Mouse (Mus musculus) megakaryocyte, embryonic 14.5 days (primary cell): ENCODE measurements around the gene Por. TPM values are rescaled to one million over a fixed set of nuclear protein-coding genes. Genes with fewer than 3 reads are reported as not detected.

ENCODE experiments used
- H3K27me3 ChIP-seq: replicated peaks from 2 replicates; pipeline ENCODE3; 2012; ENCODE audit warnings: inconsistent platforms
- H3K36me3 ChIP-seq: replicated peaks from 2 replicates; pipeline ENCODE3; 2012; ENCODE audit warnings: low read length, inconsistent platforms, mixed read lengths
- H3K4me1 ChIP-seq: 2 replicates; pipeline ENCODE4 v1.6.1; 2012; ENCODE audit warnings: inconsistent platforms
- H3K4me3 ChIP-seq: replicated peaks from 2 replicates; pipeline ENCODE3; 2012; ENCODE audit warnings: moderate library complexity, mild to moderate bottlenecking, inconsistent platforms
- H3K9me3 ChIP-seq: 2 replicates; pipeline ENCODE4 v1.6.1; 2012; ENCODE audit warnings: inconsistent platforms
- FLI1 ChIP-seq: IDR thresholded peaks from 2 replicates; pipeline ENCODE4 v1.6.1; 2012; ENCODE audit warnings: low read length, inconsistent platforms, mixed read lengths
- GATA1 ChIP-seq: IDR thresholded peaks from 3 replicates; pipeline ENCODE4 v1.6.1; 2012; ENCODE audit warnings: mixed read lengths, low read length, inconsistent platforms, borderline replicate concordance
- polyA plus RNA-seq: library from polyadenylated mRNA; stranded (reverse); fragments of >175 nt; gene quantifications from 2 replicates; pipeline ENCODE4 v1.2.3, GENCODE M21; 2012; ENCODE audit warnings: low replicate concordance; ENCODE audit not compliant: insufficient read depth

Por gene
- polyA plus RNA-seq: 112 and 330 TPM in 2 replicates

DNA sequence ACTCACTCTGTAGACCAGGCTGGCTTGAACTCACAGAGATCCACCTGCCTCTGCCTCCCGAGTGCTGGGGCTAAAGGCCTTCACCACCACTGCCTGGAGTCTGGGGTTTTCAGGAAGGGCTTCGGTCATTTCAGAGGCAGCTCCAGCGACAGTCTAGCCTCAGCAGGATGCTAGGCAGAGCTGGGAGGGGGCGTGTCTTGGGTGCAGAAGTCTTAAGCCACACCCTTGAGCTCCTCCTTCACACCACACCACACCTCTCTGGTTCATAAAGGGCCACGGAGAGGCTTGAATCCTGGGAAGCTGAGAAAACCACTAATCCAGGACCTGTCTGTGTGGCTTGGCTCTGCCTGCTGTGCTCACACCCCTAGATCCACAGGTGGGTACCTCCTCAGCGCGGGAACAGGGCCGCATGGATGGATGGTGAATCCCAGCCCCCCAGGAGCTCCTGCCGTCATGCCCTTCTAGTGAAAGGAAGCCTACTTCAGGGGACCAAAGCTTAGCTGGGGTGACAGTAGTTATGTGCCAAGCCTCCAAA is at the start of gene Por:
Gene Por, plus strand, starts transcription at position 293 of the 535 bp plus-strand sequence.
- no peak within 1 kb of the TSS for H3K4me3 ChIP-seq
- TF ChIP-seq GATA1 (no peak), FLI1 (no peak)
- peaks cover 51% of the 10 kb centered on the region for H3K27me3 ChIP-seq

DNA sequence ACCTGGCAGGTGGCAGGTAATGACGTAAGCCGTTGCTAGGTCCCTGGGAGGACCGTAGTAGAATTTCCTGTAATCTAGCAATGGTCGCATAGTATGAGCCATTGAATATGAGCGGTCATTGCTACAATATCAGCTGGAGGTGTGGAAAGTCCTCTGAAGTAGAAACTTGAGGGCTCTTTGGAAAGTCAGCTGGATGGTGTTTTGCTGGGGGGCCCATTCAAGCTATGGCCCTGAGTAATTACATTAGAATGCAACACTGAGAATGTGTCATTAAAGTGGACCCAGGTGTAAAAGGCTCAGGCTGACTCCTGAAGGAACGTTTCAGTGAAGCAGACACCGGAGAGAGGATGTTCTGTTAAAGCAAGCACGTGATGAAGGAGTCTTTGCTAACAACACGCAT is 49.3 kb upstream of the Por start:
- no peak for TF ChIP-seq GATA1
- TF ChIP-seq FLI1: no peak
- Histone ChIP-seq H3K36me3 (no peaks in the 10 kb centered on the region), H3K4me3 (no peak overlapping the region), H3K4me1 (peaks cover 10% of the 10 kb centered on the region; the same call in 1 of the 2 replicates), H3K27me3 (peaks cover 38% of the 10 kb centered on the region), H3K9me3 (no peaks in the 10 kb centered on the region)

More for the DNA sequence above, at the start of gene Por:
- Histone ChIP-seq H3K9me3 (peaks cover 10% of the 10 kb centered on the region), H3K4me1 (peaks cover 25% of the 10 kb centered on the region), H3K36me3 (no peaks in the 10 kb centered on the region)

DNA sequence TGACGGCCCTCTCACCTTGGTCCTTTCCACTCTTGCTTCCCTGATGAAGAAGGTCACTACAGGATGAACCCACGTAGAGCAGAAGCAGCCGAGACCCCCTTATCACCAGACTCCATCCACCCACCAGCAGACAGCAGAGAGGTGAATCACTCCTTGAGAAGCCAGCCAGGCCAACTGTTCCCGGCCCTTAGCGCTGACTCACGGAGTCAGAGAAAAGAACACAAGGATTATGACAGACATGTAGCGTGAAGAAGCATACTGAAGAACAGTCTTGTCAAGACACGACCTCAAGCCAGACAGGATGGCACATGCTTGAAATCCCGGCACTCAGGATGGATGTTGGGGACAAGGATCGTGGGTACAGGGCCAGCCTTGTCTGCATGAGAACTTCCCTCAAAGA is 48.1 kb upstream of the Por start:
- Histone ChIP-seq H3K4me1 (peaks cover 5% of the 10 kb centered on the region; the same call in 1 of the 2 replicates), H3K36me3 (no peaks in the 10 kb centered on the region), H3K27me3 (peaks cover 35% of the 10 kb centered on the region), H3K9me3 (no peaks in the 10 kb centered on the region), H3K4me3 (no peak overlapping the region)
- TF ChIP-seq GATA1: no peak
- TF ChIP-seq FLI1: no peak

DNA sequence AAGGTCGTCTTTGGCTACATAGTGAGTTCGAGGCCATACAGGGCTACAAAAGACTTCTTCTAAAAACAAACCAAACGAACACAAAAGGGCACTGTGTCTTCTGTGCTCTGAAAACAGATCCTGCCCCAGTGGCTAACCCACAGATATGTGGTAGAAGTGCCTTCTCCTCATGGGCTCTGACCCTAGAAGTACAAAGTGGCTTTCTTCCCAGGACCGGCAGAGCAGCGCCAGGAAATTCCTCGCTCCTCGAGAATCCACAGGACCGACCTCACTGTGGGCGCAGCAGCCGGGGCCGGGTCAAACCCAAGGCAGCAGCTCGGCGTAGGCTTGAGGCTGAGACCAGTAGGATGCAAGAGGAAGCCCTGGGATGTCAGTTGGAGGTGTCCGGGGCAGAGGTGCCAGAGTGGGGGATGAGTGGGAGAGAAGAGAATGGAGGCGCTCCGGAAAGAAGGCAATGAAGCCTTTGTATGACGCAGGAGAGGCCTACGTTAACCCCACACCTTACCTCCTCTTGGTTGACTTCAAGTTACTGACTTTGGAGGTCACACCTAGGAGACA is 46.7 kb upstream of the Por start:
- Histone ChIP-seq H3K36me3 (no peaks in the 10 kb centered on the region), H3K4me1 (peaks cover 3% of the 10 kb centered on the region; the same call in 1 of the 2 replicates), H3K27me3 (peaks cover 30% of the 10 kb centered on the region), H3K9me3 (no peaks in the 10 kb centered on the region), H3K4me3 (no peak overlapping the region)
- TF ChIP-seq GATA1 (no peak), FLI1 (no peak)

DNA sequence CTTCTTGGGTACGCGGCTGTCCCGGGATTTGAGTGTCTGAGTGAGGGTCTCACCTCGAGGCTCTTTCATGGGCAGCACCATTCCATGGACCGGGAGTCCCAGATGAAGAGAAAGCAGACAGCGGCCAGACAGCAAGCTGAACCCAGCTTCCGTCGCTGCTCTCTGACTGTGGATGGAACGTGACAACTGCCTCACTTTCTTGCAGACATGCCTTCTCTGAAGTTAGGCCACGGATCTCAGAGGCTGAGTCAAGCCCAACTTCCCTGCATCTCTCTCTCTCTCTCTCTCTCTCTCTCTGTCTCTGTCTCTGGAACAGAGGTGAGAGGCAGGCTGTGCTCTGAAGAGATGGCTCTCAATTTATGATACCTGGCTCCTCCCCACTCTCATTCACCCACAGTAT is 40.9 kb upstream of the Por start:
- H3K36me3 ChIP-seq: no peaks in the 10 kb centered on the region
- peak overlapping the region; percentile 29 for H3K4me3 ChIP-seq
- TF ChIP-seq FLI1: no peak
- no peak for TF ChIP-seq GATA1
- peaks cover 44% of the 10 kb centered on the region for H3K4me1 ChIP-seq
- no peaks in the 10 kb centered on the region for H3K9me3 ChIP-seq
- no peaks in the 10 kb centered on the region for H3K27me3 ChIP-seq

DNA sequence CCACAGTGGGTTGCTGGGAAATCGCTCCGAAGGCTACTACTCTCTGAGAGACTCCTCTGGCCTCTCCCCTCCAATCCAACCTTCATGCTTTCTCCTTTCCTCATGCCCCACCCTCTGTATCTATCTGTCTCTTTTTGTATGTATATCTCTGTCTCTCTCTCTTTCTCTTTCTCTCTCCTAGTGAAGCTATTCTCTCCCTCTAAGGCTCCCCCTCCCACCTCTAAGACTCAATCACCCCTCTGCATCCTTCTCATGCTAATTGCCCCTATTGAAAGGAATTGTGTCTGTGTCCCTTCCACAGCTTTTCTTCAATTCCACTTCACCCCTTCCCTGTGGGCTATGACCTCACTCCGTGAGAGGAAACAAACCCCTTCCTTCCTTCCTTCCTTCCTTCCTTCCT is 40.4 kb upstream of the Por start:
- Histone ChIP-seq H3K9me3 (no peaks in the 10 kb centered on the region), H3K27me3 (no peaks in the 10 kb centered on the region), H3K36me3 (no peaks in the 10 kb centered on the region), H3K4me3 (no peak overlapping the region), H3K4me1 (peaks cover 49% of the 10 kb centered on the region)
- no peak for TF ChIP-seq GATA1
- TF ChIP-seq FLI1: no peak

DNA sequence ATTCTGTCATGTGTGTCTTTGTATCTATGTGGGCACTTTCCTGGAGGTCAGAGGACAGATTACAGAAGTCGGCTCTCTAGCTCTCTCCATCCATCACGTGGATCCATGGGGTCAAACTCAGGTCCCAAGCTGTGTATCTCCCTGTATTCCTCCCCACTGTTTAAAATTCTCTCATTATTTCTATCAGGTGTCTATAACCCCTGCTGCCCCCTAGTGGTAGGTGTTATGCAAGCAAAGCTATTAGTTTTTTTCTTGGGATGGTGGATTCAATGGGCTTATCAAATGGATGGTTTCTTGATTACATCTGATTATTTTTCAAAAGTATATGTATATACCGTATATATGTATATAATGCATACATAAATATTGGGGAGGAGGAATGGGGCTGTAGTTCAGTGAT is 39.2 kb upstream of the Por start:
- peaks cover 10% of the 10 kb centered on the region for H3K36me3 ChIP-seq
- TF ChIP-seq FLI1: no peak
- H3K9me3 ChIP-seq: no peaks in the 10 kb centered on the region
- H3K27me3 ChIP-seq: no peaks in the 10 kb centered on the region
- H3K4me3 ChIP-seq: no peak overlapping the region
- peaks cover 61% of the 10 kb centered on the region for H3K4me1 ChIP-seq

DNA sequence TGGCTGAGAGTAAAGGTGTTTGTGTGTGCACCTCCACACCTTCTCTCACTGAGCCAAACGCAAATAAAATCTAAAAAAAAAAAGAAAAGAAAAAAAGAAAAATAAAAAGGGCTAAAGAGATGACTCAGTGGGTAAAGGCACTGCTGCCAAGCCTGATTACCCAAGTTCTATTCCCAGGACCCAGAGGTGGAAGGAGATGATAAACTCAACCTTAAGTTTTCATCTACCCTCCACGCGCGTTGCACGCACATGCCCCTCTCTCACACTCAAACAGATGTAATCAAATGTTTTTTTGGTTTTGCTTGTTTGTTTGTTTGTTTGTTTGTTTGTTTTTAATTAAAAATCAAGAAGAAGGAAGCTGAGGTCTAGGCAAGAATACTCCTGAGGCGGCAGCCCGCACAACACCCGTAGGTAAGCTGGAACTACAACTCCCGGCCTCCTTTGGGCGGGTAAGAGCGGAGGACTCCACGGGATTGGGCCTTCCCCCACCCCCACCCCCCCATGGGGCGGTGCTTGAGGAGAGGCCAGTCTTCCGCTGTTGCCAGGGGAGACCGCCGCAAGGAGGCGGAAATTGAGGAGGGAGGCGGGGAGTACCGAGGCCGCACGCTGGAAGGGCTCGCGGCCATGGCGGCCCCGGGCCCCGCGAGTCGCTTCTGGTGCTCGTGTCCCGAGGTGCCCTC is 37.6 kb upstream of the Por start, which contains the start of gene Rhbdd2:
Gene Rhbdd2, plus strand, starts transcription at position 502 of the 680 bp plus-strand sequence.
- Histone ChIP-seq H3K4me1 (peaks cover 72% of the 10 kb centered on the region), H3K27me3 (no peaks in the 10 kb centered on the region), H3K36me3 (peaks cover 27% of the 10 kb centered on the region), H3K9me3 (no peaks in the 10 kb centered on the region), H3K4me3 (peak within 1 kb of the TSS; percentile 97)
- TF ChIP-seq FLI1: no peak
- TF ChIP-seq GATA1: no peak

DNA sequence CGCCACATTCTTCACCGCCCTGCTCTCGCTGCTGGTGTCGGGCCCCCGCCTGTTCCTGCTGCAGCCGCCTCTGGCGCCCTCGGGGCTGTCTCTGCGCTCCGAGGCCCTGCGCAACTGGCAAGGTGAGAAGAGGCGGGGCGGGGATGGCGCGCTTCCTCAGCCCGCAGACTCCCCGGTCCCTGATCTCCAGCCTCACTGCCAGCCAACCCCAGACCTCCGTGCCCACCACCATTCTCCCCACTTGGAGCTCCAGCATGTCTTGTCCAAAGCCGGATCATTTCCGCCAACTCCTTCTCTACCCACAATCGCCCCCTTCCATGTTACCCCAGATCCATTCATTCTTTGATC is 37.1 kb upstream of the Por start:
- peaks cover 72% of the 10 kb centered on the region for H3K4me1 ChIP-seq
- no peaks in the 10 kb centered on the region for H3K27me3 ChIP-seq
- peaks cover 32% of the 10 kb centered on the region for H3K36me3 ChIP-seq
- peak overlapping the region; percentile 97 for H3K4me3 ChIP-seq
- TF ChIP-seq GATA1 (no peak), FLI1 (no peak)
- H3K9me3 ChIP-seq: no peaks in the 10 kb centered on the region

DNA sequence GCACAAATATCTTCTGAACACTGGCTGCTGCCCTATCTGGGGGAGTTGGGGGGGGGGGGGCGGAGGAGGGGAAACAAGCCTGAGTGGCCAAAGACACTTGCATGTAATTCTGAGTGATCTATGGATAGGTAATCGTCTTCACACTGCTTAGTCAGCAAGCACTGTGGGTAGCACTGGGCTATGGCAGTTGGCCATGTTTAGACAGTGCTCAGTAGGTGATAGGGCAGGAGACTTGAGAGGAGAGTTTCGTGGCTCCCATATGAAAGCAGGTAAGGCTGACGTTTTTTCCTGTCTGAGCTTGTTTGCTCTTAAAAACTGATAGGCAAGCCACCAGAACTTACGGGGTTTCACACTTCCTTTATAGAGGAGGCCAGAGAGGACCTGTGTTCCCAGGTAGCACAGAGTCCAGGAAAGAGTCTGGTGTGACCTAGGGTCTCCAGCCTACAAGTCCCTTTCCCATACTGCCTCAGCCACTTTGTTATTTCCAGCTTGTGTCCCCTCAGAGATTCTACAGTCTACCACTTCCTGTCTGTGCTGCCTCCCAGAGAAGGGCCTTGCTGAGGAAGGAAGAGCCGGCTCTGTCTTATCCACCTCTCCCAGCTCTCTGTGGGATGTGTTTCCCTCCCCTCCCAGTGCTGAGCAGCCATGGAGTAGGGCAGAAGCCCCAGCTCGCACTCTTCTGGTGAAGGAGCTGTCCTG is 29.9 kb upstream of the Por start:
- Histone ChIP-seq H3K4me3 (peak overlapping the region; percentile 48), H3K9me3 (no peaks in the 10 kb centered on the region), H3K27me3 (no peaks in the 10 kb centered on the region), H3K4me1 (peaks cover 77% of the 10 kb centered on the region), H3K36me3 (peaks cover 71% of the 10 kb centered on the region)
- no peak for TF ChIP-seq FLI1
- no peak for TF ChIP-seq GATA1
